Comparison of ENCODE assay signal across 9 mouse cellular contexts in genomic region chr10:44037918-44038544, GRCm38 (mm10).
A peak's percentile ranks its signal among the peaks of the same experiment; 100 is the strongest.
DNase-seq lines count a peak whose midpoint lies in the region; ATAC-seq lines count a peak whose summit lies in the region.
"Had no signal": no experiment of that assay in that cellular context is flagged by ENCODE, and none has a peak within 500 bp of the region (broad histone marks: within the 10 kb centered on the region; RNA-seq: fewer than 3 reads in every experiment).

No protein-coding gene starts in this region.

- H3K36me3 ChIP-seq in heart, embryonic 13.5 days, result no peaks in the 10 kb centered on the region

- peak overlapping the region; percentile 21; the same call in 1 of the 2 replicates for H3K4me3 ChIP-seq in heart, embryonic 13.5 days

- H3K4me1 ChIP-seq in heart, embryonic 13.5 days, result no peaks in the 10 kb centered on the region

- DNase-seq in heart, postnatal 10 days, result no peak
- DNase-seq in yolk sac, embryonic 10.5 days (ENCODE audit: low spot score), result no peak
- DNase-seq in MN1 (ENCODE audit: low spot score), result no peak
- no peak for DNase-seq in adrenal gland, postnatal 4 days (ENCODE audit: low spot score in 2 of 2)
- DNase-seq: gastrocnemius, postnatal 25 days had no signal

- H3K4me2 ChIP-seq in heart, embryonic 13.5 days, result peak overlapping the region; percentile 38

- no peak overlapping the region for H3K27ac ChIP-seq in heart, embryonic 13.5 days (replicated peaks)

- H3K9ac ChIP-seq in heart, embryonic 13.5 days, result no peak overlapping the region

- H3K9me3 ChIP-seq in heart, embryonic 13.5 days, result no peaks in the 10 kb centered on the region

- intact Hi-C loops in heart, postnatal 10 days (cut with DNase I), result no loop called here

- H3K27me3 ChIP-seq in heart, embryonic 13.5 days (replicated peaks), result no peaks in the 10 kb centered on the region

- no peak for ATAC-seq in heart, embryonic 13.5 days (ENCODE audit: extremely low read depth, insufficient number of reproducible peaks, low FRiP score, low TSS enrichment)
- peak; percentile 93 for ATAC-seq in CD4-positive, CD25-positive, alpha-beta regulatory T cell, adult 4 months
- peak; percentile 42 to 58; a peak in 3 of 4 replicates for ATAC-seq in hematopoietic stem cell, adult 5-6 weeks (replicated peaks in 1 of 2; ENCODE audit: insufficient read depth in 1 of 2, low FRiP score in 2 of 2, low TSS enrichment in 1 of 2, low read depth in 1 of 2, poor library complexity in 2 of 2, severe bottlenecking in 2 of 2)
- peak; percentile 30; the same call in 1 of the 2 replicates for ATAC-seq in megakaryocyte-erythroid progenitor cell, adult 5-6 weeks (replicated peaks; ENCODE audit: low FRiP score, low TSS enrichment, poor library complexity, severe bottlenecking)

- 33% methylated on average over 11 of the region's 11 CpGs for WGBS in heart, embryonic 13.5 days
